Mouse (Mus musculus): Measurements from ENCODE around the gene Gpr35.
"Not testable (repeated sequence)": the region's sequence is repeated elsewhere in the genome, so short reads cannot be mapped to it uniquely, and the experiment has no call there.

The Gpr35 gene

GRCm38 (mm10) chr1:92933611-92934010, 17.1 kb upstream of the Gpr35 start:
- DNase-seq (ENCODE audit: low read depth) = no peak

- DNase-seq (ENCODE audit: low read depth) = peak; percentile 96
Measured at GRCm38 (mm10) chr1:92934182-92934827, 16.4 kb upstream of the Gpr35 start, which contains the start of gene Capn10. Gene Capn10, plus strand, starts transcription at chr1:92934376.

GRCm38 (mm10) chr1:92935054-92935962, 15.4 kb upstream of the Gpr35 start:
- DNase-seq (ENCODE audit: low read depth) = no peak

GRCm38 (mm10) chr1:92935977-92936376, 14.7 kb upstream of the Gpr35 start:
- DNase-seq (ENCODE audit: low read depth) = no peak

- DNase-seq (ENCODE audit: low read depth) = no peak
Measured at GRCm38 (mm10) chr1:92936467-92936866, 14.2 kb upstream of the Gpr35 start.

GRCm38 (mm10) chr1:92937797-92938196, 12.9 kb upstream of the Gpr35 start:
- DNase-seq (ENCODE audit: low read depth) = no peak

- no peak for DNase-seq (ENCODE audit: low read depth)
Measured at GRCm38 (mm10) chr1:92939746-92940145, 10.9 kb upstream of the Gpr35 start.

GRCm38 (mm10) chr1:92943219-92943989, 7.3 kb upstream of the Gpr35 start:
- DNase-seq (ENCODE audit: low read depth) = no peak

GRCm38 (mm10) chr1:92947966-92948365, 2.7 kb upstream of the Gpr35 start:
- DNase-seq (ENCODE audit: low read depth) = no peak

GRCm38 (mm10) chr1:92949426-92949825, 1.2 kb upstream of the Gpr35 start:
- DNase-seq (ENCODE audit: low read depth) = no peak

GRCm38 (mm10) chr1:92953641-92954040, 3.0 kb downstream of the Gpr35 start:
- DNase-seq (ENCODE audit: low read depth) = no peak

GRCm38 (mm10) chr1:92956571-92957335, 6.1 kb downstream of the Gpr35 start:
- not testable (repeated sequence) for DNase-seq (ENCODE audit: low read depth)

GRCm38 (mm10) chr1:92958999-92959398, 8.3 kb downstream of the Gpr35 start:
- DNase-seq (ENCODE audit: low read depth) = no peak

GRCm38 (mm10) chr1:92970791-92971190, 20.1 kb downstream of the Gpr35 start:
- not testable (repeated sequence) for DNase-seq (ENCODE audit: low read depth)

GRCm38 (mm10) chr1:92971879-92972795, 21.5 kb downstream of the Gpr35 start:
- no peak for DNase-seq (ENCODE audit: low read depth)

- no peak for DNase-seq (ENCODE audit: low read depth)
Measured at GRCm38 (mm10) chr1:92972854-92973253, 22.2 kb downstream of the Gpr35 start.

GRCm38 (mm10) chr1:92976141-92976566, 25.5 kb downstream of the Gpr35 start:
- DNase-seq (ENCODE audit: low read depth) = no peak

GRCm38 (mm10) chr1:92978645-92979044, 28.0 kb downstream of the Gpr35 start:
- DNase-seq (ENCODE audit: low read depth) = no peak

GRCm38 (mm10) chr1:92979073-92979602, 28.5 kb downstream of the Gpr35 start:
- DNase-seq (ENCODE audit: low read depth) = no peak

All from fibroblast of lung, adult 2 months (primary cell).